Mouse (Mus musculus) CH12.LX (cell line): ENCODE measurements around the gene Ano9. TPM values are rescaled to one million over a fixed set of nuclear protein-coding genes. Genes with fewer than 3 reads are reported as not detected.
A peak's percentile ranks its signal among the peaks of the same experiment; 100 is the strongest.

Source experiments
- DNase-seq: peaks from one replicate; pipeline ENCODE4 v3.0.0-alpha.2; 2013; ENCODE audit errors: extremely low read depth
- H3K27ac ChIP-seq: 2 replicates; pipeline ENCODE4 v1.5.1; 2012; ENCODE audit warnings: low read depth, mild to moderate bottlenecking, control low read depth, moderate library complexity; ENCODE audit not compliant: insufficient read depth
- H3K27me3 ChIP-seq: replicated peaks from 2 replicates; pipeline ENCODE3; 2012; ENCODE audit warnings: inconsistent platforms
- H3K36me3 ChIP-seq, 2 experiments: replicated peaks in 1 of 2; 2 replicates each; pipeline versions ENCODE3 to v1.6.1; 2012; ENCODE audit warnings: inconsistent platforms in 1 of 2, low read length in 1 of 2, mild to moderate bottlenecking in 1 of 2, mixed read lengths in 1 of 2, moderate library complexity in 1 of 2; ENCODE audit not compliant: control insufficient read depth in 1 of 2, insufficient read depth in 1 of 2
- H3K4me1 ChIP-seq, 2 experiments: 2 replicates each; pipeline ENCODE4 v1.6.1; 2012; ENCODE audit warnings: inconsistent platforms in 1 of 2, moderate library complexity in 1 of 2; ENCODE audit not compliant: insufficient read depth in 2 of 2, control insufficient read depth in 1 of 2
- H3K4me2 ChIP-seq: 2 replicates; pipeline ENCODE4 v1.6.1; 2012; ENCODE audit warnings: low read depth, mild to moderate bottlenecking, control low read depth; ENCODE audit not compliant: poor library complexity, insufficient read depth, severe bottlenecking
- H3K4me3 ChIP-seq, 3 experiments: fragments of 150-350 bp in 1 of 3; sonication (generic) in 1 of 3; replicated peaks in 1 of 3; 2 replicates each; pipeline versions ENCODE3 to v1.5.1; 2011 to 2012; ENCODE audit warnings: low read depth in 2 of 3, low read length in 2 of 3, mild to moderate bottlenecking in 2 of 3, moderate library complexity in 2 of 3, control low read depth in 1 of 3, improper control_type of control experiment in 1 of 3, inconsistent platforms in 1 of 3, mixed read lengths in 1 of 3; ENCODE audit not compliant: poor library complexity in 1 of 3
- H3K79me2 ChIP-seq: replicated peaks from 2 replicates; pipeline ENCODE4 v1.6.1; 2012; ENCODE audit warnings: mild to moderate bottlenecking, moderate library complexity; ENCODE audit not compliant: control insufficient read depth, poor library complexity, insufficient read depth, severe bottlenecking; ENCODE audit errors: extremely low read depth
- H3K9ac ChIP-seq: 2 replicates; pipeline ENCODE4 v1.6.1; 2012; ENCODE audit warnings: low read depth, mild to moderate bottlenecking, control low read depth, moderate library complexity; ENCODE audit not compliant: insufficient read depth
- H3K9me3 ChIP-seq: replicated peaks from 2 replicates; pipeline ENCODE3; 2012; ENCODE audit warnings: low read length, inconsistent platforms, mixed read lengths
- BHLHE40 ChIP-seq: IDR thresholded peaks from 2 replicates; pipeline ENCODE4 v1.6.1; 2011; ENCODE audit warnings: mild to moderate bottlenecking, low read depth, low read length, improper control_type of control experiment
- CHD2 ChIP-seq: IDR thresholded peaks from 2 replicates; pipeline ENCODE4 v1.6.1; 2011; ENCODE audit warnings: low read length, improper control_type of control experiment
- CTCF ChIP-seq, 2 experiments: IDR thresholded peaks in 1 of 2; conservative IDR thresholded peaks in 1 of 2; 2 replicates each; pipeline ENCODE4 v1.5.1; 2011 to 2012; ENCODE audit warnings: low read depth in 2 of 2, low read length in 2 of 2, improper control_type of control experiment in 1 of 2, inconsistent platforms in 1 of 2, mild to moderate bottlenecking in 1 of 2, moderate library complexity in 1 of 2
- E2F4 ChIP-seq: IDR thresholded peaks from 2 replicates; pipeline ENCODE4 v1.6.1; 2011; ENCODE audit warnings: low read depth, low read length, improper control_type of control experiment; ENCODE audit not compliant: insufficient replicate concordance
- ELF1 ChIP-seq: IDR thresholded peaks from 2 replicates; pipeline ENCODE4 v1.6.1; 2014; ENCODE audit warnings: low read depth, mild to moderate bottlenecking, inconsistent platforms, low read length, improper control_type of control experiment
- ETS1 ChIP-seq: conservative IDR thresholded peaks from 2 replicates; pipeline ENCODE4 v1.6.1; 2012; ENCODE audit warnings: low read depth, mild to moderate bottlenecking, inconsistent platforms, low read length, improper control_type of control experiment, moderate library complexity
- GABPA ChIP-seq: IDR thresholded peaks from 2 replicates; pipeline ENCODE4 v1.6.1; 2012; ENCODE audit warnings: low read depth, low read length, improper control_type of control experiment, inconsistent platforms; ENCODE audit not compliant: insufficient replicate concordance
- HCFC1 ChIP-seq: IDR thresholded peaks from 2 replicates; pipeline ENCODE4 v1.6.1; 2012; ENCODE audit warnings: low read depth, mild to moderate bottlenecking, inconsistent platforms, low read length, improper control_type of control experiment
- IRF4 ChIP-seq: IDR thresholded peaks from 2 replicates; pipeline ENCODE4 v1.6.1; 2014; ENCODE audit warnings: low read depth, mild to moderate bottlenecking, inconsistent platforms, low read length, improper control_type of control experiment
- JUN ChIP-seq: IDR thresholded peaks from 2 replicates; pipeline ENCODE4 v1.6.1; 2011; ENCODE audit warnings: low read depth, mild to moderate bottlenecking, low read length, improper control_type of control experiment, moderate library complexity; ENCODE audit not compliant: insufficient read depth
- KAT2A ChIP-seq: IDR thresholded peaks from 2 replicates; pipeline ENCODE4 v1.6.1; 2012; ENCODE audit warnings: low read length, improper control_type of control experiment, inconsistent platforms; ENCODE audit not compliant: insufficient replicate concordance
- MAX ChIP-seq: IDR thresholded peaks from 2 replicates; pipeline ENCODE4 v1.6.1; 2011; ENCODE audit warnings: low read length, improper control_type of control experiment
- MAZ ChIP-seq: IDR thresholded peaks from 2 replicates; pipeline ENCODE4 v1.6.1; 2012; ENCODE audit warnings: low read depth, mild to moderate bottlenecking, inconsistent platforms, low read length, improper control_type of control experiment, moderate library complexity
- MEF2A ChIP-seq: IDR thresholded peaks from 2 replicates; pipeline ENCODE4 v1.6.1; 2014; ENCODE audit warnings: low read depth, mild to moderate bottlenecking, inconsistent platforms, low read length, improper control_type of control experiment, borderline replicate concordance
- MYC ChIP-seq: IDR thresholded peaks from 2 replicates; pipeline ENCODE4 v1.6.1; 2011; ENCODE audit warnings: low read depth, mild to moderate bottlenecking, improper control_type of control experiment, low read length
- NELFE ChIP-seq: IDR thresholded peaks from 2 replicates; pipeline ENCODE4 v1.6.1; 2011; ENCODE audit warnings: low read depth, low read length, improper control_type of control experiment
- PAX5 ChIP-seq: IDR thresholded peaks from 2 replicates; pipeline ENCODE4 v1.6.1; 2012; ENCODE audit warnings: low read length, inconsistent platforms, mixed read lengths
- POLR2AphosphoS2 ChIP-seq: IDR thresholded peaks from 2 replicates; pipeline ENCODE4 v1.6.1; 2011; ENCODE audit warnings: low read depth, low read length, improper control_type of control experiment
- RAD21 ChIP-seq: IDR thresholded peaks from 2 replicates; pipeline ENCODE4 v1.6.1; 2011; ENCODE audit warnings: low read depth, mild to moderate bottlenecking, low read length, improper control_type of control experiment, moderate library complexity
- SIN3A ChIP-seq: IDR thresholded peaks from 2 replicates; pipeline ENCODE4 v1.6.1; 2012; ENCODE audit warnings: low read length, improper control_type of control experiment, inconsistent platforms
- SMC3 ChIP-seq: IDR thresholded peaks from 2 replicates; pipeline ENCODE4 v1.6.1; 2011; ENCODE audit warnings: low read depth, low read length, improper control_type of control experiment
- TCF12 ChIP-seq: IDR thresholded peaks from 2 replicates; pipeline ENCODE4 v1.6.1; 2014; ENCODE audit warnings: low read depth, mild to moderate bottlenecking, inconsistent platforms, low read length, improper control_type of control experiment
- UBTF ChIP-seq: IDR thresholded peaks from 2 replicates; pipeline ENCODE4 v1.6.1; 2012; ENCODE audit warnings: low read depth, mild to moderate bottlenecking, inconsistent platforms, low read length, improper control_type of control experiment, moderate library complexity
- USF1 ChIP-seq: IDR thresholded peaks from 2 replicates; pipeline ENCODE4 v1.6.1; 2014; ENCODE audit warnings: low read depth, mild to moderate bottlenecking, inconsistent platforms, low read length, improper control_type of control experiment
- USF2 ChIP-seq: conservative IDR thresholded peaks from 2 replicates; pipeline ENCODE4 v1.6.1; 2011; ENCODE audit warnings: low read depth, low read length, improper control_type of control experiment
- dilution Hi-C: fragments of 300-500 bp; cut with MboI; formaldehyde crosslinking; loops from 2 replicates; pipeline ENCODE4 v1.14.3; 2020; ENCODE audit warnings: low sequenced_read_pairs; ENCODE audit not compliant: extremely low pct_unique_long_range_greater_than_20kb, extremely low pct_ligation_motif_present
- in situ Hi-C: fragments of 300-500 bp; cut with MboI; formaldehyde crosslinking; loops from 3 replicates; pipeline ENCODE4 v1.14.3; 2019; ENCODE audit warnings: low sequenced_read_pairs, low pct_ligation_motif_present, low pct_unique_long_range_greater_than_20kb, mixed read lengths
- polyA plus RNA-seq: library from polyadenylated mRNA; unstranded; fragments of >175 nt; gene quantifications from 2 replicates; pipeline ENCODE4 v1.2.1, GENCODE M21; 2012; ENCODE audit warnings: low read depth; ENCODE audit not compliant: insufficient read length
- total RNA-seq, 2 experiments: library from RNA; depleted of rRNA; stranded (reverse); fragments of 300-350 nt in 1 of 2; fragments of >200 nt in 1 of 2; gene quantifications; 2 replicates each; pipeline ENCODE4 v1.2.3; 2012 to 2014

Gene Ano9
- total and polyA plus RNA-seq, 3 experiments = 0.04 TPM; not detected in 2

- TF ChIP-seq POLR2AphosphoS2 = no peak
- TF ChIP-seq E2F4 = no peak
- peak; percentile 66 for TF ChIP-seq SMC3
- TF ChIP-seq PAX5 = no peak
- no peak for TF ChIP-seq ETS1
- peak; percentile 77 for TF ChIP-seq RAD21
- TF ChIP-seq CTCF (conservative IDR thresholded peaks at IDR 0.05 in 1 of 2, IDR thresholded peaks at IDR 0.05 in 1 of 2; ENCODE audit: low read depth in 2 of 2, low read length in 2 of 2) = peak; percentile 65 to 75
- no peak for TF ChIP-seq GABPA
- dilution Hi-C loops (no loop called here), in situ Hi-C loops (no loop called here)
- Histone ChIP-seq H3K9me3 (no peaks in the 10 kb centered on the region), H3K4me3 (no peak overlapping the region), H3K27ac (no peak overlapping the region), H3K36me3 (peaks cover 0 to 3% of the 10 kb centered on the region in 2 experiments), H3K9ac (no peak overlapping the region), H3K4me2 (no peak overlapping the region), H3K4me1 (peaks cover 9 to 21% of the 10 kb centered on the region in 2 experiments), H3K79me2 (no peaks in the 10 kb centered on the region), H3K27me3 (peaks cover 60% of the 10 kb centered on the region)
- DNase-seq = peak; percentile 59
These were observed 47.3 kb downstream of the Ano9 start for GRCm38 (mm10) chr7:141070058-141070862.

- no peak for TF ChIP-seq NELFE
- TF ChIP-seq USF1 = no peak
- TF ChIP-seq HCFC1 = no peak
- TF ChIP-seq PAX5 = no peak
- TF ChIP-seq, all 38 proteins: peak for 0
- H3K27me3 ChIP-seq = peaks cover 79% of the 10 kb centered on the region
- in situ Hi-C loops (no loop called here), dilution Hi-C loops (no loop called here)
- H3K4me3 ChIP-seq = no peak overlapping the region
- H3K9me3 ChIP-seq = no peaks in the 10 kb centered on the region
- peaks cover 9 to 21% of the 10 kb centered on the region in 2 experiments for H3K4me1 ChIP-seq
- H3K4me2 ChIP-seq = no peak overlapping the region
- no peak overlapping the region for H3K27ac ChIP-seq
- DNase-seq = no peak
- H3K9ac ChIP-seq = no peak overlapping the region
- peaks cover 0 to 3% of the 10 kb centered on the region in 2 experiments for H3K36me3 ChIP-seq
- no peaks in the 10 kb centered on the region for H3K79me2 ChIP-seq
These were observed 49.3 kb downstream of the Ano9 start for GRCm38 (mm10) chr7:141068351-141068750.

GRCm38 (mm10) chr7:141064576-141064975, 53.0 kb downstream of the Ano9 start:
- H3K36me3 ChIP-seq = peaks cover 0 to 3% of the 10 kb centered on the region in 2 experiments
- H3K27ac ChIP-seq = no peak overlapping the region
- H3K9me3 ChIP-seq = no peaks in the 10 kb centered on the region
- no peak for DNase-seq
- H3K4me1 ChIP-seq = peaks cover 13 to 22% of the 10 kb centered on the region in 2 experiments
- dilution Hi-C loops = no loop called here
- H3K27me3 ChIP-seq = peaks cover 97% of the 10 kb centered on the region
- H3K79me2 ChIP-seq = no peaks in the 10 kb centered on the region
- no peak overlapping the region for H3K4me2 ChIP-seq
- H3K9ac ChIP-seq = no peak overlapping the region
- H3K4me3 ChIP-seq = no peak overlapping the region
- in situ Hi-C loops = no loop called here
- no peak for TF ChIP-seq MAX
- TF ChIP-seq ELF1 = no peak
- TF ChIP-seq E2F4 = no peak
- TF ChIP-seq UBTF = no peak
- no peak for TF ChIP-seq GABPA
- TF ChIP-seq SIN3A = no peak
- no peak for TF ChIP-seq CHD2
- TF ChIP-seq MYC = no peak
- TF ChIP-seq MEF2A = no peak
- TF ChIP-seq MAZ = no peak
- TF ChIP-seq JUN = no peak
- TF ChIP-seq KAT2A = no peak
- TF ChIP-seq IRF4 = no peak
- no peak for TF ChIP-seq USF2
- TF ChIP-seq TCF12 = no peak
- TF ChIP-seq SMC3 = no peak
- TF ChIP-seq BHLHE40 = no peak
